Mouse (Mus musculus): ENCODE results near the gene Calcoco2.

Gene Calcoco2

GRCm38 (mm10) chr11:96076221-96077105, 35.3 kb downstream of the Calcoco2 start:
- DNase-seq: no peak

- DNase-seq: peak; percentile 97 to 99
These were observed 36.1 kb downstream of the Calcoco2 start, which contains the start of gene Atp5g1 for GRCm38 (mm10) chr11:96075509-96076220. Gene Atp5g1 (minus strand): TSS chr11:96075670.

GRCm38 (mm10) chr11:96075177-96075508, 36.6 kb downstream of the Calcoco2 start:
- DNase-seq: no peak

GRCm38 (mm10) chr11:96074351-96075176, 37.2 kb downstream of the Calcoco2 start:
- DNase-seq: no peak

- no peak for DNase-seq
These were observed 38.3 kb downstream of the Calcoco2 start for GRCm38 (mm10) chr11:96073295-96073993.

GRCm38 (mm10) chr11:96071013-96071412, 40.8 kb downstream of the Calcoco2 start:
- DNase-seq: no peak

GRCm38 (mm10) chr11:96070353-96070752, 41.4 kb downstream of the Calcoco2 start:
- DNase-seq: no peak

GRCm38 (mm10) chr11:96068231-96068630, 43.5 kb downstream of the Calcoco2 start:
- no peak for DNase-seq

GRCm38 (mm10) chr11:96065215-96065911, 46.4 kb downstream of the Calcoco2 start, which contains the start of gene Ube2z:
Gene Ube2z (minus strand): TSS chr11:96065388.
- DNase-seq: peak; percentile 96 to 98

GRCm38 (mm10) chr11:96064521-96065214, 47.1 kb downstream of the Calcoco2 start:
- DNase-seq: peak; percentile 61 to 74

- DNase-seq: no peak
These were observed 53.5 kb downstream of the Calcoco2 start for GRCm38 (mm10) chr11:96058309-96058708.

- DNase-seq: no peak
These were observed 60.9 kb downstream of the Calcoco2 start for GRCm38 (mm10) chr11:96050854-96051253.

GRCm38 (mm10) chr11:96049939-96050338, 61.8 kb downstream of the Calcoco2 start:
- peak in 1 of 2 experiments; percentile 20 for DNase-seq

Measured in thymus, postnatal 36 days (tissue).